Mouse (Mus musculus) spleen, postnatal 14 days (tissue): ENCODE results near the gene Mlc1.
A peak's percentile ranks its signal among the peaks of the same experiment; 100 is the strongest.

Experiments used
- DNase-seq, 2 experiments: peaks; one replicate each; pipeline ENCODE4 v3.0.0; 2021 to 2022; ENCODE audit warnings: low spot score in 2 of 2

Mlc1 gene

DNA sequence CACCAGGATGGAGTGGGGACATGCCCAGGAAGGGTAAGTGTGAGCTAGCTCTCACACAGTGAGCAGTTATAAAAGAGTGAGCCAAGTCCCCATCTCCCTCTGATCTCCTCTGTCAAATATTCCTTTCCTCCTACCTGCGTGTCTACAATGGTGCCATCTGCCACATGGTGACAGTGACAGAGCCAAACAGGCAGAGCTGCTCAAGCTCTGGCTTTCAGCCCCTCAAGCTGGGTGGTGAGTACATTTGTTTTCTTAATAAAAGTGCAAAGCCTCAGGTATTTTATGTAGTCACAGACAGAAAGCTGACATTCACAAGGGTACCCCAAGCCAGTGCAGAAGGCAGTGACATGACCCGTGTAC is 41.5 kb downstream of the Mlc1 start:
- DNase-seq: no peak

DNA sequence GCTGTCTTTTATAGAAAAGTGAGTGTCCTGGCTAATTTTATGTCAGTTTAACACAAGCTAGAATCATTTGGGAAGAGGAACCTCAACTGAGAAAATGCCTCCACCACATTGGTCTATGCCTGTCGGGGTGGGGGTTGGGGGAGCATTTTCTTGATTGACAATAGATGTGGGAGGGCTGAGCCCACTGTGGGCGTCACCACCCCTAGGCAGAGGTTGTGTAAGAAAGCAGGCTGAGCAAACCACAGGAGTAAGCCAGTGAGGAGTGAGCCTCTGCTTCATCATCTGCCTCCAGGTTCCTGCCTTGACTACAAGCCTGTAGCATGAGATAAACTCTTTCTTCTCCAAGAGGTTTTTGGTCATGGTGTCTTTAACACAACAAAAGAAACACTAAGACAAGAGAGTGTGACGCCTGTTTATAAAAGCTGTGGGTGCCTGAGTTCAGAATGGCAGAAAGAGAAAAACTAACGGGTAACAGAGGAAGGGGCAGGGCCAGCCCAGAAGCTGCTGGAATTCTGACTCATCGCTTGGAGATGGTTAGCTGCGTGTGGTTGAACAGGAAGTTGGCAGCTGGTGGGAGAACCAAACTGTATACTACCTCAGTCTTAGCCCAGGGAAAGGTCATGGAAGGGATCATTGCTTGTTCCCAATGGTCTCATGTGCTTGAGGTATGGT is 42.1 kb downstream of the Mlc1 start:
- no peak for DNase-seq

- no peak for DNase-seq
These were observed 44.7 kb downstream of the Mlc1 start for GRCm38 (mm10) chr15:88934141-88934540.

DNA sequence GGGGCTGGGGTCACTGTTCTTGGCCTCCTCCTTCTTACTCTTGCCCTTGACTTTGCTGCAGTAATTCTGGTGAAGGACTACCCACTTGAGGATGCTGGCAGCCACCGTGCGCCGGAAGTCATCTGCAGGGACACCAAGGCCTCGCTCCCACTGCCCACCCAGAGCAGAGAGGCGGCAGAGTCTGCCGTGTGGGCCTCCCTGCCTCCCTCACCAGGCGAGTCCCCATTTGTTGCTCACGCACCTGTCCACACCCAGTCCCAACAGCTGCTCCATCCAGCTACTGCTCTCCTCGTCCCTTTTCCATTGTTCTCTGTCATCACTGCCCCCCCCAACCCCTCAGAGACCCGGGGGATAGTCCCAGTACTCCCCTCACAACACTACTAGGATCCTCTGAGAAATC is 46.1 kb downstream of the Mlc1 start:
- no peak for DNase-seq

GRCm38 (mm10) chr15:88921992-88922310 is 56.9 kb downstream of the Mlc1 start:
- DNase-seq: no peak

DNA sequence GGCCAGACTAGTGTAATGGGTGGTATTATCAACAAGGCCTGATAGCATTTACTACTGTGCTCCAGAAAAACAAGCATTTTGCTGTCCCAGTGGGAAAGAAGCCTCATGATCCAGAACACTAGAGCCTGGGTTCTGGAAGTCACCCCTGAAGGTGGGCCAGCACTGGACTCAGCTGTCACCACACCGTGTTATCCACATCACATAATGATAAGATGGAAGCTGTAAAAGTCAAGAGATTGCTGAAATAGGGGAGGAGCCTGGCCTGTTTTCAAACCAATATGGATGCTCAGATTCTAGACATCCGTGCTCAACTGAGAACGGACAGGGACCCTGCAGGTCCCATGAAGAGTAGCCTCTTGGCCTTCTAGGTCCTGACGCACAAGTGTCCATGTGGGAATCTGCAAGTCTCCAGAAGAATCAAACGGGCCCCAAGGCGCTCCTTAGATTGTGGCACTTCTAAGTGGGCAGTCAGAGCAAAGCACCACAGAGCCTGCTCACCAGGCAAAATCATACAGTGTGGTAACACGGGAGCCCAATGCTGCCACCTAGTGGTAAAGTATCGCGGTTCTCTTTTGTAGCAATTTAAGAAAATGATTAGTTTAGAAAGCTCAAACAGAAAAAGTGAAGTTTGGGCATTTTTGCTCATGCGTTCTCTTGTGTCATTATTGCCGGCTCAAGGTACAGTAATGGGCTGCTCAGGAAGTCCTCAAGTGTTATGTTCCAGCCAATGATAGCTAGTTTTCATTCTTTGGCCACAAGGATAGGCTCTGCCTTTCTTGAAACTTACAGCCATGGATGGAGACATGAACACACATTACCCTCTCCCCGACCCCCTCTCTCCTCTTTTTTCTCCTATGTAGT is 57.4 kb downstream of the Mlc1 start:
- DNase-seq: peak in 1 of 2 experiments; percentile 57

- no peak for DNase-seq
These were observed 58.7 kb downstream of the Mlc1 start for GRCm38 (mm10) chr15:88920065-88920464.

- DNase-seq: no peak
These were observed 59.5 kb downstream of the Mlc1 start for GRCm38 (mm10) chr15:88919328-88919727.

GRCm38 (mm10) chr15:88917126-88917525 is 61.7 kb downstream of the Mlc1 start:
- no peak for DNase-seq

DNA sequence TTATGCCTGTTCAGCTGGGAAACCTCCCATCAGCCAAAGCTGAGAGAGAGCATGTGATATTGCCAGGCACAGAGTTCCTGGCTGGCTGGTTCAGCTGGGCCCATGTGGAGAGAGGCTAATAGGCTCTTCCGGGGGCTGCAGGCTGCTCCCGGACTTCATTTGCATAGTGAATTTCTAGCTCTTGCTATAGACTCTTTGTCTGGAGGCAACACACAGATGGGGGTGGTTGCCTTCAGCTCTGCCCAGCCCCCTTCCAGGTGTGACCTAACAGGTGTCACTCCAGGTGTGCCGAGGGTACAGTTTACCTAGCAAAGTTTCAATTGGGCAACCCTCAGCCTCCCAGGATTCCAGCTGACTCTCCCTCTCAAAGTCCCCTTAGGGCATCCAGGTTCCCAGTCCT is 62.4 kb downstream of the Mlc1 start:
- DNase-seq: no peak

GRCm38 (mm10) chr15:88915046-88915445 is 63.8 kb downstream of the Mlc1 start:
- DNase-seq: no peak

DNA sequence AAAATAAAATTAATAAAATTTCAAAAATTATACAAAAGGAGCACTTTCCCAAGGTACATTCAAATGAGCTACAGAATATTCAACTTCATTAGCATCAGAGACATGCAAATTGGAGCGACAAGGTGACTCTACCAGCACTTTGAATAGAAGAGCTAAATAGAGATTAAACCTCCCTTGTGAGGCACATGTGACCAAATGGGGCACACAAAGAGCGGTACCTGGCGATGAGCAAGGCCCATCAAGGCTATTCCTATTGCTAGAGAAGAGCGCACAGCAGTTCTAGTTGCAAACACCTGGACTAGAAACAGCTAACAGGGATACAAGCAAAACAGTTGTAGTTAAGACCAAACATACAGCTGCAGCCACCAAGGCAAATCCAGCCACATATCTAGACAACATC is 72.5 kb downstream of the Mlc1 start:
- no peak for DNase-seq
